Comparison of ENCODE assay signal across 33 mouse cellular contexts in the genomic region with DNA sequence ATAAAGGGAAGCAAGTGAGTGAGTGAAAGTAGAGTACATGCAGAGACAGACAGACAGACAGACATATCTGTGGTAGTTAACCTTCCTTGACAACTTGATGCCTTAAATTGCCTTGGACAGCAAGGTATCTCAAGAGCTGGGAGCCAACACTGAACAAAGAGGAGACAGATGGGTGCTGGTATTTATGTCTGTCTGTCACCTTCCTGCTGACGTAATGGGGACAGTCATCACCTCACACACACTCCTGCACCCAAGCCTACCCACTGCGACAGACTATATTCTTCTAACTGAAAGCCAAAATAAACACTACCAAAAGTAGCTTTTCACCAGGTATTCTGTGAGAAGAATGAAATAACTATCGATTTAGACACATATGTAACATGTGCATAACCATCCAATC.
"Had no signal": no experiment of that assay in that cellular context is flagged by ENCODE, and none has a peak within 500 bp of the region (broad histone marks: within the 10 kb centered on the region; RNA-seq: fewer than 3 reads in every experiment).

No protein-coding gene starts in this region.

- DNase-seq: left cerebral cortex, postnatal 4 days; liver; liver, embryonic 13.5 days; liver, postnatal 0 days; lung, adult 18-20 months; lung, adult 2 months; lung, embryonic 14.5 days; lung, postnatal 10 days; lung, postnatal 14 days; lung, postnatal 36 days; lung, postnatal 4 days; midbrain, embryonic 14.5 days had no signal

- H3K4me3 ChIP-seq: limb, embryonic 10.5 days; limb, embryonic 12.5 days; limb, embryonic 13.5 days; limb, embryonic 15.5 days; liver, embryonic 12.5 days; liver, embryonic 13.5 days; liver, embryonic 15.5 days; lung, embryonic 15.5 days; megakaryocyte, embryonic 14.5 days; midbrain, embryonic 10.5 days; midbrain, embryonic 12.5 days; midbrain, embryonic 13.5 days; midbrain, embryonic 15.5 days; myocyte; neural tube, embryonic 12.5 days; neural tube, embryonic 13.5 days had no signal

- H3K4me2 ChIP-seq: limb, embryonic 12.5 days; limb, embryonic 13.5 days; limb, embryonic 15.5 days; liver, embryonic 11.5 days; liver, embryonic 12.5 days; liver, embryonic 13.5 days; liver, embryonic 15.5 days; lung, embryonic 14.5 days; lung, embryonic 15.5 days; midbrain, embryonic 11.5 days; midbrain, embryonic 12.5 days; midbrain, embryonic 13.5 days; midbrain, embryonic 15.5 days; neural tube, embryonic 12.5 days; neural tube, embryonic 13.5 days had no signal

- H3K36me3 ChIP-seq: limb, embryonic 10.5 days; limb, embryonic 12.5 days; limb, embryonic 13.5 days; limb, embryonic 15.5 days; liver, embryonic 12.5 days; liver, embryonic 13.5 days; liver, embryonic 15.5 days; lung, embryonic 15.5 days; midbrain, embryonic 10.5 days; midbrain, embryonic 12.5 days; midbrain, embryonic 13.5 days; midbrain, embryonic 15.5 days; neural tube, embryonic 12.5 days; neural tube, embryonic 13.5 days had no signal

- H3K4me1 ChIP-seq: liver, embryonic 12.5 days; liver, embryonic 13.5 days; liver, embryonic 15.5 days; megakaryocyte, embryonic 14.5 days had no signal

- H3K9ac ChIP-seq: limb, embryonic 12.5 days; limb, embryonic 13.5 days; limb, embryonic 15.5 days; liver, embryonic 12.5 days; liver, embryonic 13.5 days; liver, embryonic 14.5 days; liver, embryonic 15.5 days; liver, postnatal 0 days; lung, embryonic 14.5 days; lung, embryonic 15.5 days; midbrain, embryonic 12.5 days; midbrain, embryonic 13.5 days; midbrain, embryonic 15.5 days; neural tube, embryonic 12.5 days; neural tube, embryonic 13.5 days had no signal

- H3K27me3 ChIP-seq: limb, embryonic 13.5 days; limb, embryonic 15.5 days; liver, embryonic 12.5 days; liver, embryonic 13.5 days; liver, embryonic 15.5 days; lung, embryonic 15.5 days; midbrain, embryonic 12.5 days; midbrain, embryonic 13.5 days; midbrain, embryonic 15.5 days; neural tube, embryonic 12.5 days had no signal

- H3K27ac ChIP-seq: limb, embryonic 10.5 days; limb, embryonic 12.5 days; limb, embryonic 13.5 days; limb, embryonic 15.5 days; liver, embryonic 12.5 days; liver, embryonic 13.5 days; liver, embryonic 14.5 days; liver, embryonic 15.5 days; lung, embryonic 15.5 days; macrophage; midbrain, embryonic 10.5 days; midbrain, embryonic 12.5 days; midbrain, embryonic 13.5 days; midbrain, embryonic 15.5 days; neural tube, embryonic 12.5 days; neural tube, embryonic 13.5 days had no signal

- H3K9me3 ChIP-seq: limb, embryonic 10.5 days; limb, embryonic 12.5 days; limb, embryonic 13.5 days; limb, embryonic 15.5 days; liver, embryonic 12.5 days; liver, embryonic 13.5 days; liver, embryonic 15.5 days; lung, embryonic 15.5 days; megakaryocyte, embryonic 14.5 days; midbrain, embryonic 10.5 days; midbrain, embryonic 12.5 days; midbrain, embryonic 13.5 days; midbrain, embryonic 15.5 days; neural tube, embryonic 12.5 days; neural tube, embryonic 13.5 days had no signal

- ATAC-seq: liver, embryonic 12.5 days; liver, postnatal 0 days; lung, postnatal 0 days; midbrain, embryonic 13.5 days; midbrain, embryonic 15.5 days; midbrain, embryonic 16.5 days had no signal
